In the genomic region with DNA sequence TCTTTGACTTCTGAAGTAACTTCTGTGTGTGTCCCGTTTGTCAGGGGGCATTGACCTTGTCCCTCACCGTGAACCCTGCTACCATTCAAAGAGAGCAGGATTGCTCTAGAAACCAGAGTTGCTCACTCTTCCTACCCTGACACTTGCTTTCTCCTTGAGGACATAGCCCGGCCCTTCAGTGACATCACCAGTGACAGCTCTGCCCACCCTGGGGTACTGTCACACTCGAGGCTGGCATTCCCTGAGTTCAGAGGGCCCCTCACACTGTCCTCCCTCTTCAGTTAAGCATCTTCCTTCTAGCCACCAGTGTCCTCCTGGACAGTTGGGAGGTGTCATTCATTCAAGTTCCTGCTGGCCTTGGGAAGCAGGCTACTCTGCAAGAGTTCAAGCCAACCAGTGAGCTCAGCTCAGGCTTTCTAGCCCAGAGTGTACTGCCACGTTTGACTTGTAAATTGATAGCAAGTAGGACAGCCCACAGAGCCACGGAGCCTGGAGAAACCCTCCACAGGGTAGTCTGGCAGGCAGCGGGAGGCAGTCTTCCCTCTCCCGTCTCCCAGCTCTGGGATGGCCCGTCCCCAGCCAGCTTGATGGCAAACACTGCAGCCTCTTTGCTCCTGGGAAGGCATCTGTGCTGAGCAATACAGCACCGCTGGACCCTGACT, we compare ENCODE assay signal across 9 mouse cellular contexts. TPM values are rescaled to one million over a fixed set of nuclear protein-coding genes. Genes with fewer than 3 reads are reported as not detected.
DNase-seq lines count a peak whose midpoint lies in the region; ATAC-seq and TF ChIP-seq lines count a peak whose summit lies in the region.
"Had no signal": no experiment of that assay in that cellular context is flagged by ENCODE, and none has a peak within 500 bp of the region (broad histone marks: within the 10 kb centered on the region; RNA-seq: fewer than 3 reads in every experiment).

No protein-coding gene starts in this region.

- no peak overlapping the region for H3K4me3 ChIP-seq in kidney, postnatal 0 days (replicated peaks; ENCODE audit: low read depth, low read length)
- H3K4me3 ChIP-seq in bone marrow macrophage, adult 2 months (ENCODE audit: insufficient read depth, low read length): no peak overlapping the region
- H3K4me3 ChIP-seq in liver, embryonic 12.5 days: no peak overlapping the region

- H3K27ac ChIP-seq in kidney, postnatal 0 days: peak overlapping the region; percentile 8; the same call in 1 of the 2 replicates
- H3K27ac ChIP-seq in bone marrow macrophage, adult 2 months (ENCODE audit: insufficient read depth, low read depth, low read length): peak overlapping the region; percentile 72
- H3K27ac ChIP-seq in liver, embryonic 12.5 days: peak overlapping the region; percentile 51

- peak; percentile 5 to 7 for DNase-seq in cerebellum, adult 18-20 months
- DNase-seq in cerebellum, postnatal 14 days: no peak
- no peak for DNase-seq in kidney, postnatal 0 days (ENCODE audit: low spot score)
- DNase-seq in kidney, postnatal 14 days: no peak
- no peak for DNase-seq in thymus, postnatal 4 days
- no peak for DNase-seq in layer of hippocampus, postnatal 36 days
- DNase-seq: kidney, postnatal 36 days had no signal

- no peak for TF ChIP-seq CTCF in kidney, postnatal 0 days (IDR thresholded peaks at IDR 0.05; ENCODE audit: low read depth)
- no peak for TF ChIP-seq CTCF in bone marrow macrophage, adult 2 months (IDR thresholded peaks at IDR 0.05; ENCODE audit: low read depth, low read length)

- peaks cover 28% of the 10 kb centered on the region for H3K36me3 ChIP-seq in kidney, postnatal 0 days (ENCODE audit: insufficient read depth, low read length)
- H3K36me3 ChIP-seq in liver, embryonic 12.5 days: peaks cover 39% of the 10 kb centered on the region

- 35% methylated on average over 10 of the region's 10 CpGs for WGBS in kidney, postnatal 0 days
- WGBS in liver, embryonic 12.5 days (ENCODE audit: insufficient replicate concordance): 51% methylated on average over 10 of the region's 10 CpGs

- H3K9ac ChIP-seq in kidney, postnatal 0 days (ENCODE audit: low read depth, low read length): no peak overlapping the region
- no peak overlapping the region for H3K9ac ChIP-seq in liver, embryonic 12.5 days

- H3K27me3 ChIP-seq in kidney, postnatal 0 days (ENCODE audit: insufficient read depth, low read length): no peaks in the 10 kb centered on the region
- no peaks in the 10 kb centered on the region for H3K27me3 ChIP-seq in liver, embryonic 12.5 days (replicated peaks)

- TF ChIP-seq POLR2A in bone marrow macrophage, adult 2 months (IDR thresholded peaks at IDR 0.05; ENCODE audit: borderline replicate concordance, low read depth, low read length): no peak

- H3K4me2 ChIP-seq in kidney, postnatal 0 days (ENCODE audit: low read length): no peak overlapping the region
- H3K4me2 ChIP-seq in liver, embryonic 12.5 days: no peak overlapping the region

- no peak for ATAC-seq in kidney, postnatal 0 days (replicated peaks; ENCODE audit: low FRiP score, low read depth)
- no peak for ATAC-seq in liver, embryonic 12.5 days

- H3K9me3 ChIP-seq in kidney, postnatal 0 days (replicated peaks; ENCODE audit: low read length): no peaks in the 10 kb centered on the region
- no peaks in the 10 kb centered on the region for H3K9me3 ChIP-seq in liver, embryonic 12.5 days (replicated peaks)

- no peaks in the 10 kb centered on the region for H3K4me1 ChIP-seq in kidney, postnatal 0 days (replicated peaks; ENCODE audit: insufficient read depth, low read length)
- H3K4me1 ChIP-seq in bone marrow macrophage, adult 2 months (ENCODE audit: control insufficient read depth, insufficient read depth, low read length): peaks cover 44% of the 10 kb centered on the region
- peaks cover 69% of the 10 kb centered on the region for H3K4me1 ChIP-seq in liver, embryonic 12.5 days

RNA-seq across cellular contexts. Expression of a gene that starts 1.7 kb away (rescaled TPM):
- polyA plus RNA-seq in kidney, postnatal 0 days (2015; fragmentation: Nextera tagmentation; extraction: Ambion mirVana): 5.1 and 5.6 TPM in 2 replicates
- polyA plus RNA-seq in bone marrow macrophage, adult 2 months (2012; ENCODE audit: insufficient read depth, insufficient read length, missing spikeins): 1.8 and 2.4 TPM in 2 replicates
- polyA plus RNA-seq in liver, embryonic 12.5 days (2016; fragmentation: Nextera tagmentation; extraction: Ambion mirVana): 1.1 and 1.3 TPM in 2 replicates
- 10 to 100 TPM; 67.5 to 68.4 TPM for total RNA-seq in layer of hippocampus, postnatal 36 days (2021)

RNA-seq across cellular contexts. Expression of a gene that starts 40.1 kb away (rescaled TPM):
- 87.7 and 96.4 TPM in 2 replicates for polyA plus RNA-seq in kidney, postnatal 0 days (2015; fragmentation: Nextera tagmentation; extraction: Ambion mirVana)
- polyA plus RNA-seq in bone marrow macrophage, adult 2 months (2012; ENCODE audit: insufficient read depth, insufficient read length, missing spikeins): 194 and 201 TPM in 2 replicates
- polyA plus RNA-seq in liver, embryonic 12.5 days (2016; fragmentation: Nextera tagmentation; extraction: Ambion mirVana): 36.9 and 37.6 TPM in 2 replicates
- total RNA-seq in layer of hippocampus, postnatal 36 days (2021): 10 to 100 TPM; 98.0 to 98.2 TPM

RNA-seq across cellular contexts. Expression of a gene that starts 45.0 kb away (rescaled TPM):
- 0.61 and 0.95 TPM in 2 replicates for polyA plus RNA-seq in kidney, postnatal 0 days (2015; fragmentation: Nextera tagmentation; extraction: Ambion mirVana)
- polyA plus RNA-seq in bone marrow macrophage, adult 2 months (2012; ENCODE audit: insufficient read depth, insufficient read length, missing spikeins): 0.67 and 1.5 TPM in 2 replicates
- 0.36 and 0.51 TPM in 2 replicates for polyA plus RNA-seq in liver, embryonic 12.5 days (2016; fragmentation: Nextera tagmentation; extraction: Ambion mirVana)
- total RNA-seq in layer of hippocampus, postnatal 36 days (2021): 1 to 10 TPM; 1.5 to 2.1 TPM

RNA-seq across cellular contexts. Expression of a gene that starts 56.7 kb away (rescaled TPM):
- 716 and 863 TPM in 2 replicates for polyA plus RNA-seq in kidney, postnatal 0 days (2015; fragmentation: Nextera tagmentation; extraction: Ambion mirVana)
- polyA plus RNA-seq in bone marrow macrophage, adult 2 months (2012; ENCODE audit: insufficient read depth, insufficient read length, missing spikeins): 854 and 1,184 TPM in 2 replicates
- polyA plus RNA-seq in liver, embryonic 12.5 days (2016; fragmentation: Nextera tagmentation; extraction: Ambion mirVana): 462 and 473 TPM in 2 replicates
- 100 to 1,000 TPM; 355 TPM for total RNA-seq in layer of hippocampus, postnatal 36 days (2021)

Comparison
In these comparisons a context has a peak if more than half of its experiments do, and no peak if none do; other contexts are left out.
1. DNase-seq: peak in cerebellum, adult 18-20 months (2 of 2); none in cerebellum, postnatal 14 days (0 of 2), kidney, postnatal 0 days (single experiment), kidney, postnatal 14 days (single experiment), thymus, postnatal 4 days (single experiment) and layer of hippocampus, postnatal 36 days (0 of 2).
2. H3K27ac ChIP-seq: peak in every context shown above with its lines; median percentile 72 in bone marrow macrophage, adult 2 months; 51 in liver, embryonic 12.5 days; 8 in kidney, postnatal 0 days.